Mouse (Mus musculus) ES-E14 (cell line): Measurements from ENCODE around the gene Sema3c.

ENCODE experiments used
- CHD2 ChIP-seq: IDR thresholded peaks from 2 replicates; pipeline ENCODE4 v1.6.1; 2014; ENCODE audit warnings: mild to moderate bottlenecking, low read depth, low read length, inconsistent platforms
- HCFC1 ChIP-seq: IDR thresholded peaks from 2 replicates; pipeline ENCODE4 v1.6.1; 2012; ENCODE audit warnings: low read length, inconsistent platforms, borderline replicate concordance; ENCODE audit not compliant: insufficient read depth
- MAFK ChIP-seq: IDR thresholded peaks from 2 replicates; pipeline ENCODE4 v1.6.1; 2014; ENCODE audit warnings: mild to moderate bottlenecking, low read depth, low read length, inconsistent platforms; ENCODE audit not compliant: insufficient read depth
- ZC3H11A ChIP-seq: IDR thresholded peaks from 2 replicates; pipeline ENCODE4 v1.6.1; 2012; ENCODE audit warnings: low read depth, mild to moderate bottlenecking, inconsistent platforms, low read length, borderline replicate concordance
- ZNF384 ChIP-seq: IDR thresholded peaks from 2 replicates; pipeline ENCODE4 v1.6.1; 2012; ENCODE audit warnings: low read depth, low read length, inconsistent platforms

DNA sequence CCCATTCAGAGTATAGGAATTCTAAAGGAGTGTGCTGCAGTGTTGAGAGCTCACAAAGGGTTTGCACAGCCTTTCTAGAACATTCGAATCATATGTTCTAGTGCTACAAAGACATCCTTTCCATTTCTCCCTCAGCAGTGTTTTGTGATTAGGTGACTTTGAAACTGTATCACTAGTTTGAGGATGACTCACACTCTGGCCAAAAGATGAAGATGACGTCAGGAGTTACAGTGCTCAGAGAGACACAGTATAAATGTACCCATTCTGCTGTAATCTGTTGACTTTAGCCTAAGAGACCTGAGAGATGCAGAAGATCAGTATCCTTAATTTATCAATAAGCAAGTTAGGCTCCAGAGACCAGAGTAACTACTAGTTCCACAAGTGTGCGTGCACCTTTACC, 65.4 kb downstream of the Sema3c start:
- no peak for TF ChIP-seq MAFK
- no peak for TF ChIP-seq ZC3H11A
- no peak for TF ChIP-seq HCFC1
- TF ChIP-seq CHD2, result no peak
- no peak for TF ChIP-seq ZNF384
